Mouse (Mus musculus): ENCODE data around the gene Pdzrn3. TPM values are rescaled to one million over a fixed set of nuclear protein-coding genes. Genes with fewer than 3 reads are reported as not detected.

Pdzrn3 gene
- polyA plus RNA-seq, 1 experiment from 2014 or later, result 6.3 TPM

DNA sequence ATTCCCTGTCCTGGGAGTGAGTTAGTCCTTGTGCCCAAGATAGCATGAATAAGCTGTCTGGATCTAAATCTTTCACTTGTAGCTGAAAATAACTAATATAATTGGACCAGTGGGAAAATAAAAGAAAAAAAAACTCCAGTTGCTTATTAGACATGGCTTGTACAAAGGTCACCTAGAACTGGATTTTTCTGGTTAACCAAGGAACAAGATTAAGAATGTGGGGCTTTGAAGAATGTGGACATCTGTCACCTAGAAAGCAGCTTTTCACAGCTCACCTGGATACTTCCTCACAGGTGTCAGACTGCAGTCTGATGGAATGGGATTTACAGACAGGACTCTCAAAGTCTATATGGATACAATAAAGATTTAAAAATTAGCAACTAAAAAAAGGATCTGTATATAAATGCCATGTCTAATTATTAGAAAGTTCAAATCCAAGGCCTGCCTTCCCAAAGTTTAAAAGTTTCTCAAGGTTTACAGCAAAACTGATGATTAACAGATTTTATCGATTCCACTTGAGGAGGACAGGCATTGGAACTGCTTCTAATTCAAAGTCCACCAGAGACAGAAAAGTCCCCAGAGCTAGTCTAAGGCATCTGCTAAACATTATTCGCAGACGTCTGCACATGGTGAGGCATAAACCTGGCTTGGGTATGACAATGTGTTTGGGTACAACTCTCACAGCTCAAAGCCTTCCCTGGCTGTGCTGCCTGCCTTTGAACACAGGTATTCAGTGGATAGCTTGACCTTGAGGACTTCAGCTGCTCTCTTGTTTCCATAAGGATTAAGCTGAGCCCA is 51.7 kb downstream of the Pdzrn3 start:
- Histone ChIP-seq H3K4me1 (ENCODE audit: control insufficient read depth, insufficient read depth, low read length) (peaks cover 30% of the 10 kb centered on the region), H3K9ac (ENCODE audit: low read depth, low read length) (no peak overlapping the region), H3K36me3 (ENCODE audit: control insufficient read depth, insufficient read depth, low read length) (no peaks in the 10 kb centered on the region), H3K4me2 (ENCODE audit: low read depth, low read length) (no peak overlapping the region), H3K27ac (ENCODE audit: low read length) (no peak overlapping the region; the same call in 1 of the 2 replicates), H3K9me3 (ENCODE audit: control insufficient read depth, low read length) (no peaks in the 10 kb centered on the region), H3K4me3 (ENCODE audit: low read length) (no peak overlapping the region), H3K27me3 (replicated peaks; ENCODE audit: control insufficient read depth, insufficient read depth, low read length) (no peaks in the 10 kb centered on the region)
- no peak; the same call in 1 of the 2 replicates for ATAC-seq
- WGBS, result 65% methylated on average over 3 of the region's 3 CpGs

- Histone ChIP-seq H3K4me1 (ENCODE audit: control insufficient read depth, insufficient read depth, low read length) (peaks cover 19% of the 10 kb centered on the region; the same call in 1 of the 2 replicates), H3K27me3 (replicated peaks; ENCODE audit: control insufficient read depth, insufficient read depth, low read length) (no peaks in the 10 kb centered on the region), H3K4me3 (ENCODE audit: low read length) (no peak overlapping the region), H3K9ac (ENCODE audit: low read depth, low read length) (no peak overlapping the region), H3K9me3 (ENCODE audit: control insufficient read depth, low read length) (no peaks in the 10 kb centered on the region), H3K27ac (ENCODE audit: low read length) (no peak overlapping the region), H3K4me2 (ENCODE audit: low read depth, low read length) (no peak overlapping the region), H3K36me3 (ENCODE audit: control insufficient read depth, insufficient read depth, low read length) (no peaks in the 10 kb centered on the region)
- WGBS, result 95% methylated on average over 3 of the region's 3 CpGs
- ATAC-seq, result no peak
These were observed 55.1 kb downstream of the Pdzrn3 start for GRCm38 (mm10) chr6:101322580-101322979.

- H3K4me1 ChIP-seq (ENCODE audit: control insufficient read depth, insufficient read depth, low read length), result peaks cover 24% of the 10 kb centered on the region
- no peaks in the 10 kb centered on the region for H3K27me3 ChIP-seq (replicated peaks; ENCODE audit: control insufficient read depth, insufficient read depth, low read length)
- no peaks in the 10 kb centered on the region for H3K9me3 ChIP-seq (ENCODE audit: control insufficient read depth, low read length)
- H3K27ac ChIP-seq (ENCODE audit: low read length), result no peak overlapping the region
- no peak overlapping the region for H3K4me3 ChIP-seq (ENCODE audit: low read length)
- H3K36me3 ChIP-seq (ENCODE audit: control insufficient read depth, insufficient read depth, low read length), result no peaks in the 10 kb centered on the region
- no peak overlapping the region for H3K4me2 ChIP-seq (ENCODE audit: low read depth, low read length)
- H3K9ac ChIP-seq (ENCODE audit: low read depth, low read length), result no peak overlapping the region
- ATAC-seq, result peak; percentile 36; the same call in 1 of the 2 replicates
- WGBS, result 61% methylated on average over 3 of the region's 3 CpGs
These were observed 57.3 kb downstream of the Pdzrn3 start for GRCm38 (mm10) chr6:101320386-101320785.

- peaks cover 25% of the 10 kb centered on the region for H3K4me1 ChIP-seq (ENCODE audit: control insufficient read depth, insufficient read depth, low read length)
- no peaks in the 10 kb centered on the region for H3K27me3 ChIP-seq (replicated peaks; ENCODE audit: control insufficient read depth, insufficient read depth, low read length)
- no peaks in the 10 kb centered on the region for H3K36me3 ChIP-seq (ENCODE audit: control insufficient read depth, insufficient read depth, low read length)
- H3K9ac ChIP-seq (ENCODE audit: low read depth, low read length), result no peak overlapping the region
- ATAC-seq, result no peak
- WGBS, result 54% methylated on average over 7 of the region's 7 CpGs
- H3K4me2 ChIP-seq (ENCODE audit: low read depth, low read length), result no peak overlapping the region
- H3K27ac ChIP-seq (ENCODE audit: low read length), result peak overlapping the region; percentile 35
- H3K4me3 ChIP-seq (ENCODE audit: low read length), result no peak overlapping the region
- H3K9me3 ChIP-seq (ENCODE audit: control insufficient read depth, low read length), result no peaks in the 10 kb centered on the region
These were observed 58.2 kb downstream of the Pdzrn3 start for GRCm38 (mm10) chr6:101319374-101319967.

DNA sequence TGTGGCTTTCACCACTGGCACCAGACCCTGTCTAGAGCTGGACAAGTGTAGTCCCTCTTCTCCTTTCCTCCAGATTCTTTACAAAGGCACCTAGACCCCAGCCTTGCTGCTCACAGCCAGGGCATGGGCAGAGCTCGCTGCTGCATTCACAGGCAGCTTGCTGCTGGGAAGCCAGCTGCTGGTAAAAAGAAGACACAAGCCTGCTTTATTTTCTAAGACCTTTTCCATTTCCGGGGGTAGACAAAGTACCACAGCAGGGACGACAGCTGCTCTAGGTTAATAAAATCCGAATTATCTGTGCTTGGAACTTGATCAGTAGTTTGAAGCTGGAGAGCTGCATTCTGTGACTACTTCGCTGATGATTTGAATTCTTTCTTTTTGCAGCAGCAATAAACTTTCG is 59.2 kb downstream of the Pdzrn3 start:
- no peaks in the 10 kb centered on the region for H3K9me3 ChIP-seq (ENCODE audit: control insufficient read depth, low read length)
- peaks cover 30% of the 10 kb centered on the region for H3K4me1 ChIP-seq (ENCODE audit: control insufficient read depth, insufficient read depth, low read length)
- H3K4me3 ChIP-seq (ENCODE audit: low read length), result no peak overlapping the region
- H3K27me3 ChIP-seq (replicated peaks; ENCODE audit: control insufficient read depth, insufficient read depth, low read length), result no peaks in the 10 kb centered on the region
- H3K36me3 ChIP-seq (ENCODE audit: control insufficient read depth, insufficient read depth, low read length), result no peaks in the 10 kb centered on the region
- H3K9ac ChIP-seq (ENCODE audit: low read depth, low read length), result no peak overlapping the region
- no peak for ATAC-seq
- H3K27ac ChIP-seq (ENCODE audit: low read length), result peak overlapping the region; percentile 54; the same call in 1 of the 2 replicates
- no peak overlapping the region for H3K4me2 ChIP-seq (ENCODE audit: low read depth, low read length)
- WGBS, result 42% methylated on average over 6 of the region's 6 CpGs

DNA sequence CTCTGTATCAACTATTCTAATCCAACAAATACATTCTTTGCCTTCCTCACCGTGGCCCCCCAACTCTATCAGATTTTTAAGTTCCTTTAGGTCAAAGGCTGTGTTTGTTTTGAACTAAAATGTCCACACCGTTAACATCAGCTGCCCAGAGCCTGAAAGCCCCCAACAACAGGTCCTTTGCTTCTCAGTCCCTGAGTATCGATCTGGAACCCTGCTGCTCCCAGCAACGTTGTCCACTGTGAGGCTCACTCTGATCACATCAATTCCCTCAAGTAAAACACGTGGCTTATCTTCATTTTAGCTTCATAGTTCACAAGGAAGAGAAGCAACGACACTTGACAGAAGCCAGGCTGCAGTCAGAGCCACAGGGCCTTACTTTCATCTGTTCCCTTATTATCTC is 66.3 kb downstream of the Pdzrn3 start:
- no peak overlapping the region for H3K27ac ChIP-seq (ENCODE audit: low read length)
- no peak overlapping the region for H3K9ac ChIP-seq (ENCODE audit: low read depth, low read length)
- H3K4me3 ChIP-seq (ENCODE audit: low read length), result no peak overlapping the region
- H3K4me1 ChIP-seq (ENCODE audit: control insufficient read depth, insufficient read depth, low read length), result peaks cover 23% of the 10 kb centered on the region
- no peaks in the 10 kb centered on the region for H3K27me3 ChIP-seq (replicated peaks; ENCODE audit: control insufficient read depth, insufficient read depth, low read length)
- 18% methylated on average over 6 of the region's 6 CpGs for WGBS
- no peaks in the 10 kb centered on the region for H3K9me3 ChIP-seq (ENCODE audit: control insufficient read depth, low read length)
- H3K36me3 ChIP-seq (ENCODE audit: control insufficient read depth, insufficient read depth, low read length), result no peaks in the 10 kb centered on the region
- no peak for ATAC-seq
- no peak overlapping the region for H3K4me2 ChIP-seq (ENCODE audit: low read depth, low read length)

GRCm38 (mm10) chr6:101310491-101310890 is 67.2 kb downstream of the Pdzrn3 start:
- Histone ChIP-seq H3K27me3 (replicated peaks; ENCODE audit: control insufficient read depth, insufficient read depth, low read length) (no peaks in the 10 kb centered on the region), H3K9me3 (ENCODE audit: control insufficient read depth, low read length) (no peaks in the 10 kb centered on the region), H3K4me1 (ENCODE audit: control insufficient read depth, insufficient read depth, low read length) (peaks cover 19% of the 10 kb centered on the region), H3K27ac (ENCODE audit: low read length) (no peak overlapping the region), H3K9ac (ENCODE audit: low read depth, low read length) (no peak overlapping the region), H3K36me3 (ENCODE audit: control insufficient read depth, insufficient read depth, low read length) (no peaks in the 10 kb centered on the region), H3K4me3 (ENCODE audit: low read length) (no peak overlapping the region), H3K4me2 (ENCODE audit: low read depth, low read length) (no peak overlapping the region)
- 83% methylated on average over 9 of the region's 9 CpGs for WGBS
- no peak for ATAC-seq

DNA sequence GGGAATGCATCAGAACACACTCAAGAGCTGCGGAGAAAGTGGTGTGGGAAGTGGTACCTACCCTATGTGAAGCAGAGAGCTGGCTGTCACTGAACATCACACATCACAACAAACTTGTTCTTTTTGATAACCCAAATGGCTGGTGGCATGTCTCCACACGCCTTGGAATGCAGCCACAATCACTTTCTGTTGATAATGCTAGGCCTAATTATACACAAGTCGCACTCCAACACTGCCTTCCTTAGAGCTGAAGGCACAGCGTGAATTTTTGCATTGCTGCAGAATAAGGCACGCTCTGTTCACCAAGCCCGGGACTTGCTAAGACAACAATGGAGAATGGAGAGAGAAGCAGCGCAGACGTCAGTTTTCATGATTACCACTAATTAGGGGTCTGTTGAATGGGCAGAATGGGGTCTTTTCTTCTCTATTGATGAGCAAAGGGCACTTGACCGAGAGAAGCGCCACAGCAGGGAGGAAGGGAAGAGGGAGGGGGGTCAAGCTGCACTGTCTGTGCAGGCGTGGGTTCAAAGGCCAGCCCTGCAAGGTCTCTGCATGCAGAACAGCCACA is 69.6 kb downstream of the Pdzrn3 start:
- no peaks in the 10 kb centered on the region for H3K36me3 ChIP-seq (ENCODE audit: control insufficient read depth, insufficient read depth, low read length)
- no peak overlapping the region for H3K4me3 ChIP-seq (ENCODE audit: low read length)
- H3K9ac ChIP-seq (ENCODE audit: low read depth, low read length), result no peak overlapping the region
- peaks cover 13% of the 10 kb centered on the region for H3K4me1 ChIP-seq (ENCODE audit: control insufficient read depth, insufficient read depth, low read length)
- peak; percentile 49 for ATAC-seq
- no peaks in the 10 kb centered on the region for H3K27me3 ChIP-seq (replicated peaks; ENCODE audit: control insufficient read depth, insufficient read depth, low read length)
- H3K27ac ChIP-seq (ENCODE audit: low read length), result no peak overlapping the region
- H3K4me2 ChIP-seq (ENCODE audit: low read depth, low read length), result no peak overlapping the region
- WGBS, result 61% methylated on average over 11 of the region's 11 CpGs
- no peaks in the 10 kb centered on the region for H3K9me3 ChIP-seq (ENCODE audit: control insufficient read depth, low read length)

GRCm38 (mm10) chr6:101306834-101307233 is 70.9 kb downstream of the Pdzrn3 start:
- no peak overlapping the region for H3K4me3 ChIP-seq (ENCODE audit: low read length)
- no peaks in the 10 kb centered on the region for H3K27me3 ChIP-seq (replicated peaks; ENCODE audit: control insufficient read depth, insufficient read depth, low read length)
- no peak overlapping the region for H3K4me2 ChIP-seq (ENCODE audit: low read depth, low read length)
- peaks cover 13% of the 10 kb centered on the region for H3K4me1 ChIP-seq (ENCODE audit: control insufficient read depth, insufficient read depth, low read length)
- ATAC-seq, result no peak
- no peak overlapping the region for H3K27ac ChIP-seq (ENCODE audit: low read length)
- H3K9ac ChIP-seq (ENCODE audit: low read depth, low read length), result no peak overlapping the region
- WGBS, result 58% methylated on average over 7 of the region's 7 CpGs
- H3K9me3 ChIP-seq (ENCODE audit: control insufficient read depth, low read length), result no peaks in the 10 kb centered on the region
- H3K36me3 ChIP-seq (ENCODE audit: control insufficient read depth, insufficient read depth, low read length), result no peaks in the 10 kb centered on the region
